Mouse (Mus musculus) olfactory bulb, adult 2 months (tissue): ENCODE measurements around the gene Zfp668. TPM values are rescaled to one million over a fixed set of nuclear protein-coding genes. Genes with fewer than 3 reads are reported as not detected.
A peak's percentile ranks its signal among the peaks of the same experiment; 100 is the strongest.

Experiments
- H3K27ac ChIP-seq: fragments of 200-500 bp; 2 replicates; pipeline ENCODE4 v1.5.1; 2012; ENCODE audit warnings: low read depth, low read length; ENCODE audit not compliant: insufficient read depth
- H3K4me1 ChIP-seq: fragments of 200-500 bp; 2 replicates; pipeline ENCODE4 v1.6.1; 2012; ENCODE audit warnings: low read length; ENCODE audit not compliant: control insufficient read depth, insufficient read depth
- H3K4me3 ChIP-seq: fragments of 200-500 bp; 2 replicates; pipeline ENCODE4 v1.5.1; 2012; ENCODE audit warnings: mild to moderate bottlenecking, low read depth, low read length, moderate library complexity; ENCODE audit not compliant: insufficient read depth
- CTCF ChIP-seq: fragments of 200-500 bp; IDR thresholded peaks from 2 replicates; pipeline ENCODE4 v1.5.1; 2012; ENCODE audit warnings: low read depth, mild to moderate bottlenecking, low read length, moderate library complexity; ENCODE audit not compliant: insufficient read depth
- POLR2A ChIP-seq: fragments of 200-500 bp; IDR thresholded peaks from 2 replicates; pipeline ENCODE4 v1.6.1; 2012; ENCODE audit warnings: mild to moderate bottlenecking, low read depth, low read length, moderate library complexity; ENCODE audit not compliant: insufficient read depth
- WGBS: fragments of 180-500 bp; shearing (Covaris S2); methylation state at CpG from one replicate; pipeline ENCODE4 v1.1.7; 2018; 5-methylcytosine and 5-hydroxymethylcytosine counted together
- polyA plus RNA-seq: library from polyadenylated mRNA; stranded (reverse); fragments of >200 nt; gene quantifications from 2 replicates; pipeline ENCODE4 v1.2.4, GENCODE M21; 2012; ENCODE audit warnings: low replicate concordance; ENCODE audit not compliant: missing spikeins, insufficient read depth, insufficient read length

Gene Zfp668
- polyA plus RNA-seq, 1 experiment: not detected

DNA sequence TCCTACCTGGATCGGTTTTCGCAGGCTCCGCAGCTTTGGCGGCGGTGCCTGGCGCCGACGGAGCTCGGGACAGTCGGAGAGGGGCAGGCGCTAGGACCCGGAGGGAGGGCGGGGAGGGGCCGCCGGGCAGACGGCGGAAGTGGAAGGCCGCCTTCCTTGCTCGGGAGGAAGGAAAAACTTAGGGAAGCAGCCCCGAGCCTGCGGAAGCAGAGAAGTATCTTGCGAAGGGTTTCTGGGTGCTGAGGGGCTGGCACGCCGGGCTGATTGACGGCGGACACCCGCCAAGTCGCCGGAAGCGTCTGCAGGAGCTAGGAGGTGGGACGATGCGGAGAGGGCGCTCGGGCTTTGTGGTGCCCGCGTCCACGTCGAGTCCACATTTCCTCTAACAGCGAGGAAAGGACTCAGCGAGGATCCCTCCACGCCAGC lies 574 bp downstream of the Zfp668 start, which contains the start of gene Zfp646:
Gene Zfp646 (plus strand): TSS at position 181 of the 426 bp plus-strand sequence.
- no peak for TF ChIP-seq CTCF
- Histone ChIP-seq H3K4me3 (peak within 1 kb of the TSS; percentile 90), H3K4me1 (peaks cover 3% of the 10 kb centered on the region; the same call in 1 of the 2 replicates), H3K27ac (peak within 1 kb of the TSS; percentile 86)
- under 1% methylated on average over 41 of the region's 41 CpGs for WGBS

DNA sequence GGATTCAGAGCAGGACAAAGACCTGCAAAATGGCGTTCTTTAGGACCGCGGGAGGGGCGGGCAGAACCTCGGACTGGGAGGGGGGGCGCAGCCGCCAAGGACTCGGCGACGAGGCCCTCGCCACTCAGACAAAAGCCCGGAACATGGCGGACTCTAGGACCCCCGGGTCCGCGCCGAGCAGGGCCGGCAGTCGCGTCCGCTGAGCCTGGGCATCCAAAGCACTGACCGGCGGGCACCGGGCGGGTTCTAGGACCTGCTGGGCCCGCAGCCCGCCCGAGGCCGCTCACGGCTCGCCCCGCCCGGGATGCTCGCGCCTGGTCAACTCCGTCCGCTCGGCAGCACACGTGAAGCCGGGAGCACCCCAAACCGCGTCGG lies 1.0 kb downstream of the Zfp668 start:
- under 1% methylated on average over 40 of the region's 43 CpGs for WGBS
- TF ChIP-seq CTCF: no peak
- no peak for TF ChIP-seq POLR2A
- peak overlapping the region; percentile 82 for H3K27ac ChIP-seq
- peak overlapping the region; percentile 90 for H3K4me3 ChIP-seq
- H3K4me1 ChIP-seq: peaks cover 3% of the 10 kb centered on the region; the same call in 1 of the 2 replicates

DNA sequence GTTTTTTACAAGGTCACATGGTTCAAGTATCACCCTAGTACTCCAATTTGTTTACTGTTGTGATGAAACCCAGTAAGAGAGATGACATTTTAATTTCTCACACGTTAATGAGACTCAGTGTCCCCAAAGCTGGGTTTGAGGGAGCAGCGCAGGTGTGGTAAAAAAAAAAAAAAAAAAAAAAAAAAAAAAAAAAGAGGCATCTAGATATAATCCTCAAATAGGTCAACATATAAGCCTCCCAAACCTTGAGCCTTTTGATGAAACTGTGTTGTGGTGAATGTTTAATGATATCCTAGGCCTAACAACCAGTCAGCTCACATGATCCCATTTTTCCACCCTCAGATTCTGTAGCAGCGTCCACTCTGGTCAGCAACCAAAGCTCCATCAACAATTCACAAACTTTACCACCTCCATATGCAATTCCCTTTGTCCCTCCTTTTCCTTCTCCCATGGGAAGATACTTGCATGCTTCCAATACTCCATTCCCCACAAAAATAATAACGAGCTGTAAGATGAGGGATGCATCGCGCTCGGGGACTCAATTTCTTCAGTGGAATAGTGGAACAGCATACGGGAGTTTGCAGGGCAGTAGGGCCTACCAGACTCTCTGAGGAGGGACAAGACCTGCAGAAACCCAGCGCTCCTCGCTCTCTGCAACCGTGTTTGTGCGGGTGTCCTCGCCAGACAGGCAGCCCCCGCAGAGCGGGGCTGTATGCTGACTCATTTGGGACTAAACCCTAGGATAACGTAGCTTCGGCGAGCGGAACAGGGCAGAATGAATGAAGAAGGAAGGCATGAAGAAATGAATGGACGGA lies 1.6 kb downstream of the Zfp668 start:
- WGBS: 4% methylated on average over 20 of the region's 20 CpGs
- H3K27ac ChIP-seq: peak overlapping the region; percentile 82
- H3K4me1 ChIP-seq: peaks cover 3% of the 10 kb centered on the region; the same call in 1 of the 2 replicates
- peak overlapping the region; percentile 90 for H3K4me3 ChIP-seq
- TF ChIP-seq CTCF: no peak
- TF ChIP-seq POLR2A: no peak

DNA sequence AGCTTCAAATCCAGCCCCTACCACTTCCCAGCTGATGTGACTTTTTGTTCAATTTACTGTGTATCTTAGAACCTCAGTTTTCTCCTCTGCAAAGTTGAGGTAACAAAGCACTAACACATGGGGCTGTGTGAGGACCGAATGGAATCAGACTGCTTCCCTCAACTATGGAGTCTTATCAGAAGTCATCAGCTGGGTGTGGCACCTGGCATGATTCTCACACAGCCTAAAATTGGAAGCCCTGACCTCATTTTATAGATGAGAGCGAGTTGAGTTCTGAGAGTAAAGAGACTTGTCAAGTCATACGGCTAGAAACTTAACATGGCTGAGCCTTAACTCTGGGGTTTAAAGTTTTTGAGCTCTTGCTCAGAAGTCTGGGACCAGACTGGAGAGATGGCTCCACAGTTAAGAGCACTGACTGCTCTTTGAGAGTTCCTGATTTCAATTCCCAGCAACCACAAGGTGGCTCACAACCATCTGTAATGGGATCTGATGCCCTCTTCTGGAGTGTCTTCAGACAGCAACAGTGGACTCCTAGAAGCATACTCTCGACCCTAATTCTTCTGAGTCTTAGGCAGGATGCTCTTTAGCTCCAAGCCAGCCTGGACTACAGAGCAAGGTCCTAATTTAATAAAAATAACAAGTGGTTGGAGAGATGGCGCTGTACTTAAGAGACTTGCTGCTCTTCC lies 6.3 kb downstream of the Zfp668 start:
- Histone ChIP-seq H3K4me3 (no peak overlapping the region), H3K27ac (no peak overlapping the region), H3K4me1 (peaks cover 9% of the 10 kb centered on the region; the same call in 1 of the 2 replicates)
- WGBS: 81% methylated on average over 5 of the region's 5 CpGs
- TF ChIP-seq CTCF: no peak
- TF ChIP-seq POLR2A: no peak

DNA sequence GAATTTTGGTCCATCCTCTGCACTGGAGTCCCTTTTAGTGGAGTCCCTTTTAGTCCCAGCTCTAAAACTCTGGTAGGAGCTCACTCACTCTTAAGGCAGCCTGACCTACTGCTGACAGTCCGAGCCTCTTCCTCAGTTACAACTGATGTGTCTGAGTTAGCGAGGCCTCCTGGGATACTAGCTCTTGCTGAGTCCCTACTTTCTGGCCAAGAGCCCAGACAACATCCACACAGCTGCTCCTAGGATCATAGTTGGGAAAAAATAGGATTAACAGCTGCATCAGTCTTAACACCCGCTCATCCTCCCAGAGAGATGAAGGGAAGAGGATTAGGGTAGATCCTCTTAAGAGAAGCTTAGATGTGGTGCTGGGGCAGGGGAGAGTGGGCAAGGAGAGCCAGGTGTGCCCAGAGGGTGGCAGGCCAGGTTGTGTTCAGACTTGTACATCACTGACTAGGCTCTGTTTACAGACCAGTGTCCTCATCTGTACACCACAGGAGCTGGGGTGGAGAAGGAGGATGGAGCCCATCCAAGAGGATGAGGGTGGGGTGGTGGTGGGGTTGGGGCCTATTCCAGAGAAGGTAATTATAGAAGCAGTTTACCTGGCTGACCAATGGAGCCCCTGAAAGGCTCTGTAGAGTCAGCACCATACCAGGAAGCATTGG lies 7.3 kb downstream of the Zfp668 start:
- peaks cover 9% of the 10 kb centered on the region; the same call in 1 of the 2 replicates for H3K4me1 ChIP-seq
- 28% methylated on average over 3 of the region's 3 CpGs for WGBS
- TF ChIP-seq CTCF (no peak), POLR2A (no peak)
- H3K4me3 ChIP-seq: no peak overlapping the region
- H3K27ac ChIP-seq: no peak overlapping the region

DNA sequence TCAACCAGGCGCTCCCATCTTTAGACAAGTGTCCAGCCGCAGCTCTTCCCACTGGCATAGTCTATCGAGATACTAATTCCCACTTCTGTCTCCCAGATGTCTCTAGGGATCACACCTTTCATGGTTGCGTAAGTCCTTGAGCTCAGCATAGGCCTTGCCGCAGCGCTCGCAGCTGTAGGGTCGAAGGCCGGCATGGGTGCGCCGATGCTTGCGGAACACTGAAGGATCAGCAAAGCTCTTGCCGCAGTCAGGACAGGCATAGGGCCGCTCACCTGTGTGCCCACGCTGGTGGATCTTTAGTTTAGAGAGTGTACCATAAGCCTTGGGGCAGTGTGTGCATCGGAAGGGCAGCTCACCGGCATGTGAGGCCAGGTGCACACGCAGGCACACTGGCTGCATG lies 9.0 kb downstream of the Zfp668 start:
- WGBS: 96% methylated on average over 18 of the region's 18 CpGs
- no peak overlapping the region for H3K4me3 ChIP-seq

DNA sequence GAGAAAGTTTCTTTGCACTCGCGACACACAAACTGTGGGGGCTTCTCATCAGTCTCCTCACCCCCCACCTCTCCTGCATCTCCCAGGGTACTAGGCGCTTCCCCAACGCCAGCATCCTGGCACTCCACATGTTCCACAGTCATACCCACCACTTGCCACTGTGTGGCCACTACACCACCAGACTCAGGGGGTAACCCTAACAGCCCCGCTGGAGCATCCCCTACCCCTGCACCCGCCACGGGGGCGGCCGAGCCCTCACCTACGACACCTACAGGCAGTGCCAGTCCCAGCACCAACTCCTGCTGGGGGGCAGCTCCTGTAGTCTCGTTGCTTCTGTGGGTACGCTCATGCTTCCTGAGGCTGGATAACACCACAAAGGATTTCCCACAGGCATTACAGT lies 10.2 kb downstream of the Zfp668 start:
- H3K4me3 ChIP-seq: no peak overlapping the region
- peaks cover 9% of the 10 kb centered on the region; the same call in 1 of the 2 replicates for H3K4me1 ChIP-seq
- WGBS: 91% methylated on average over 12 of the region's 12 CpGs
- H3K27ac ChIP-seq: no peak overlapping the region
- TF ChIP-seq CTCF: no peak
- TF ChIP-seq POLR2A: no peak

More for the DNA sequence above, 9.0 kb downstream of the Zfp668 start:
- Histone ChIP-seq H3K27ac (no peak overlapping the region), H3K4me1 (peaks cover 9% of the 10 kb centered on the region; the same call in 1 of the 2 replicates)
- TF ChIP-seq CTCF: no peak
- no peak for TF ChIP-seq POLR2A

DNA sequence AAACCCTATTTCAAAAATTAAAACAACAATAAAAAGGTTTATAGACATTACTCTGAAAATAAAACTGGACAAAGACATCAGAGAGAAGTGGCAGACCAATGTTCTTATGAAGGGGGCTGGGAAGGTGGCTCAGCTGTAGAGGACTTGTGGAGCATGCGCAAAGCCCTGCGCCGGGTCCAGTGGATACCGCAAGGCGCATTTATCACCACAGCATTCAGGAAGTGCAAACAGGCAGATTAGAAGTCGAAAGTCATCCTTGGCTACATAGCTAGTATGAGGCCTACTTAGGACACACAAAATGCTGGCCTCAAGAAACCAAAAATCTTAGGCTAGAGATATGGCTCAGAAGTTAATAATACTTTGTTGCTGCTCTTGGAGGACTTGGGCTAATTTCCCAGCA lies 18.4 kb downstream of the Zfp668 start:
- 98% methylated on average over 6 of the region's 6 CpGs for WGBS
- Histone ChIP-seq H3K4me1 (no peaks in the 10 kb centered on the region), H3K27ac (no peak overlapping the region), H3K4me3 (no peak overlapping the region)
- TF ChIP-seq POLR2A (no peak), CTCF (no peak)
